In the genomic region with DNA sequence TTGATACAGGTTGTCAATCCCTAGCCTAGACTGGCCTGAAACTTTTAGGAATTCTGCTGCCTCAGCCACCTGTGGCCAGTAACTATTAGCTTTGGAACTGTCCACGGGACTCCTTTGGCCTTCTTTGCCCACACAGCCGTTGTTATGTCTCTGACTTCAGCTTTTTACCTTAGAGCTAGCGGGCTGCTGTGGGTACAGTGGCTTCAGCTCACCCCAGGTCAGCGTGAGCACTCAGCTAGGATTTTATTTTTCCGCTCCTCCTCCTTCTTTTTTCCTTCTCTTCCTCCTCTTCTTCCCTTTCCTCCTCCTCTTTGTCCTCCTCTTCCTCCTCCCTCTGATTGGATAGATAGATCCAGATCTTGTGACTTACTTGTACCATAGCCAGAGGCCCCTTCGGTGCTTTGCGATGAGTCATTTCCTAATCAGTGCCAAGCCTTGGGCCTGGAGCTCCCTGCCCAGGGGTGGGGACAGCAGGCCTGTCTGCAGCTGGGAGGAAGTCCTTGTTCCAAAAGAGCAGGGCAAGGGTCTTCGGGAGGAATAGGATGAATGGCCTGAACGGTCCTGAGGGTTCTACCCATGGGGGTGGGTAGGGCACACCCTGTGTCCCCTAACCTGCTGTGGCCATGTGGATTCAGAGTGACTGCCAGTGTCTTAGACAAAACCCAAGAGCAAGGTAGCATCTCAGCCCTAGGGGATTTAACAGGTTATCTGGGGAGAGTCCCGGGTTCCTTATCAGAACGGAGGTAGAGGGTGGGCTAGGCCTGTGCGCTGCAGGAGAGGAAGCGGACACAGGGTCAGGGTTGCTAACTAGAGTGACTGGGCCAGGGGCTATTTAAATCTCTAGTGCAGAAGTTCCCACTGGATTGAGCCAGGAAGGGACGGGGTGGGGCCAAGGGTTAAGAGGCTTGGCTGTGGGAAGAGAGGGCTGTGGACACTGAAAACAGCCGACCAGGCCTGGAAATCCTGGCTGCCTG, we compare ENCODE assay signal across 8 mouse cellular contexts. TPM values are rescaled to one million over a fixed set of nuclear protein-coding genes. Genes with fewer than 3 reads are reported as not detected.
DNase-seq lines count a peak whose midpoint lies in the region; ATAC-seq and TF ChIP-seq lines count a peak whose summit lies in the region.

No protein-coding gene starts in this region.

- H3K9me3 ChIP-seq in hindbrain, postnatal 0 days (ENCODE audit: low read length), result no peaks in the 10 kb centered on the region
- H3K9me3 ChIP-seq in hindbrain, embryonic 12.5 days (replicated peaks), result no peaks in the 10 kb centered on the region
- no peaks in the 10 kb centered on the region for H3K9me3 ChIP-seq in heart, embryonic 12.5 days (replicated peaks)

- no peak for TF ChIP-seq CTCF in hindbrain, postnatal 0 days (IDR thresholded peaks at IDR 0.05; ENCODE audit: low read depth)

- 66% methylated on average over 15 of the region's 15 CpGs for WGBS in hindbrain, postnatal 0 days
- 76% methylated on average over 15 of the region's 15 CpGs for whole genome bisulfite sequencing in hindbrain, embryonic 12.5 days
- WGBS in heart, embryonic 12.5 days, result 13% methylated on average over 15 of the region's 15 CpGs

- ATAC-seq in hindbrain, postnatal 0 days, result peak; percentile 54
- no peak for ATAC-seq in hindbrain, embryonic 12.5 days (ENCODE audit: low FRiP score)
- ATAC-seq in heart, embryonic 12.5 days (ENCODE audit: insufficient number of reproducible peaks, low FRiP score), result peak; percentile 86
- peak; percentile 44 for ATAC-seq in megakaryocyte progenitor cell, adult 5-6 weeks (replicated peaks; ENCODE audit: poor library complexity)

- no peak overlapping the region for H3K4me2 ChIP-seq in hindbrain, postnatal 0 days (ENCODE audit: low read depth, low read length)
- no peak overlapping the region for H3K4me2 ChIP-seq in hindbrain, embryonic 12.5 days (replicated peaks)
- H3K4me2 ChIP-seq in heart, embryonic 12.5 days, result peak overlapping the region; percentile 43

- H3K4me1 ChIP-seq in hindbrain, postnatal 0 days (ENCODE audit: insufficient read depth, low read length), result peaks cover 5% of the 10 kb centered on the region; the same call in 1 of the 2 replicates
- H3K4me1 ChIP-seq in hindbrain, embryonic 12.5 days, result peaks cover 11% of the 10 kb centered on the region
- peaks cover 63% of the 10 kb centered on the region for H3K4me1 ChIP-seq in heart, embryonic 12.5 days (replicated peaks)

- no peaks in the 10 kb centered on the region for H3K36me3 ChIP-seq in hindbrain, postnatal 0 days (ENCODE audit: insufficient read depth, low read length)
- H3K36me3 ChIP-seq in hindbrain, embryonic 12.5 days, result no peaks in the 10 kb centered on the region
- peaks cover 3% of the 10 kb centered on the region; the same call in 1 of the 2 replicates for H3K36me3 ChIP-seq in heart, embryonic 12.5 days

- no peak overlapping the region for H3K4me3 ChIP-seq in hindbrain, postnatal 0 days (ENCODE audit: low read length)
- H3K4me3 ChIP-seq in hindbrain, embryonic 12.5 days, result no peak overlapping the region
- H3K4me3 ChIP-seq in heart, embryonic 12.5 days, result no peak overlapping the region

- H3K9ac ChIP-seq in hindbrain, postnatal 0 days (replicated peaks; ENCODE audit: low read length), result no peak overlapping the region
- H3K9ac ChIP-seq in hindbrain, embryonic 12.5 days, result no peak overlapping the region; the same call in 1 of the 2 replicates
- peak overlapping the region; percentile 11; the same call in 1 of the 2 replicates for H3K9ac ChIP-seq in heart, embryonic 12.5 days

- no peak for DNase-seq in hindbrain, postnatal 0 days (ENCODE audit: low spot score)
- DNase-seq in adrenal gland, postnatal 36 days, result peak; percentile 85 to 86
- peak; percentile 66 to 78 for DNase-seq in kidney, postnatal 4 days
- DNase-seq in embryo, embryonic 10.5 days (ENCODE audit: low spot score), result no peak
- DNase-seq in right cerebral cortex, postnatal 10 days (ENCODE audit: low spot score in 2 of 2), result no peak

- no peaks in the 10 kb centered on the region for H3K27me3 ChIP-seq in hindbrain, postnatal 0 days (ENCODE audit: insufficient read depth, low read length)
- H3K27me3 ChIP-seq in hindbrain, embryonic 12.5 days, result no peaks in the 10 kb centered on the region
- no peaks in the 10 kb centered on the region for H3K27me3 ChIP-seq in heart, embryonic 12.5 days (replicated peaks)

- H3K27ac ChIP-seq in hindbrain, postnatal 0 days, result no peak overlapping the region; the same call in 1 of the 2 replicates
- no peak overlapping the region for H3K27ac ChIP-seq in hindbrain, embryonic 12.5 days
- H3K27ac ChIP-seq in heart, embryonic 12.5 days (ENCODE audit: poor library complexity, severe bottlenecking), result peak overlapping the region; percentile 90

RNA-seq across cellular contexts. Expression of gene Tanc1, which starts 58.5 kb away (rescaled TPM):
- 10.6 and 12.1 TPM in 2 replicates for total RNA-seq in hindbrain, postnatal 0 days (2014; rRNA removed)
- 4.2 and 4.8 TPM in 2 replicates for polyA plus RNA-seq in hindbrain, postnatal 0 days (2015; fragmentation: Nextera tagmentation; extraction: Ambion mirVana)
- polyA plus RNA-seq in hindbrain, embryonic 12.5 days (2016; fragmentation: Nextera tagmentation; extraction: Ambion mirVana), result 18.2 and 18.9 TPM in 2 replicates
- total RNA-seq in adrenal gland, postnatal 36 days (2021), result 10 to 100 TPM; 16.4 to 21.1 TPM
- 37.4 and 40.9 TPM in 2 replicates for polyA plus RNA-seq in heart, embryonic 12.5 days (2016; fragmentation: Nextera tagmentation; extraction: Ambion mirVana)
- total RNA-seq in megakaryocyte progenitor cell, adult 5-6 weeks (2015), result 5.4 and 7.4 TPM in 2 replicates
- total RNA-seq in megakaryocyte progenitor cell, adult 5-6 weeks (2017), result 5.1 and 6.1 TPM in 2 replicates

Comparison
In these comparisons a context has a peak if more than half of its experiments do, and no peak if none do; other contexts are left out.
1. DNase-seq: peak in adrenal gland, postnatal 36 days (2 of 2) and kidney, postnatal 4 days (2 of 2); none in hindbrain, postnatal 0 days (single experiment), embryo, embryonic 10.5 days (single experiment) and right cerebral cortex, postnatal 10 days (0 of 2).